Comparison of ENCODE assay signal across 10 mouse cellular contexts in genomic region chr11:62518991-62519390, GRCm38 (mm10). TPM values are rescaled to one million over a fixed set of nuclear protein-coding genes. Genes with fewer than 3 reads are reported as not detected.
DNase-seq lines count a peak whose midpoint lies in the region; ATAC-seq and TF ChIP-seq lines count a peak whose summit lies in the region.
"Had no signal": no experiment of that assay in that cellular context is flagged by ENCODE, and none has a peak within 500 bp of the region (broad histone marks: within the 10 kb centered on the region; RNA-seq: fewer than 3 reads in every experiment).

No protein-coding gene starts in this region.

- no peak for TF ChIP-seq CTCF in kidney, postnatal 0 days (IDR thresholded peaks at IDR 0.05; ENCODE audit: low read depth)

- no peak overlapping the region for H3K4me3 ChIP-seq in kidney, postnatal 0 days (replicated peaks; ENCODE audit: low read depth, low read length)
- no peak overlapping the region for H3K4me3 ChIP-seq in embryonic facial prominence, embryonic 15.5 days (replicated peaks)
- H3K4me3 ChIP-seq: liver, embryonic 15.5 days had no signal

- peak; percentile 84 for ATAC-seq in kidney, postnatal 0 days (replicated peaks; ENCODE audit: low FRiP score, low read depth)
- 0 out of 2 replicates have a peak, but pooled peaks have one; percentile 34 for ATAC-seq in embryonic facial prominence, embryonic 15.5 days (ENCODE audit: insufficient number of reproducible peaks, low FRiP score, low TSS enrichment, low read depth)

- H3K27me3 ChIP-seq in kidney, postnatal 0 days (ENCODE audit: insufficient read depth, low read length) = no peaks in the 10 kb centered on the region
- H3K27me3 ChIP-seq in embryonic facial prominence, embryonic 15.5 days = no peaks in the 10 kb centered on the region
- H3K27me3 ChIP-seq: liver, embryonic 15.5 days had no signal

- 29% methylated on average over 2 of the region's 2 CpGs for WGBS in kidney, postnatal 0 days
- WGBS in embryonic facial prominence, embryonic 15.5 days = 27% methylated on average over 2 of the region's 2 CpGs

- H3K9ac ChIP-seq in kidney, postnatal 0 days (ENCODE audit: low read depth, low read length) = no peak overlapping the region
- no peak overlapping the region for H3K9ac ChIP-seq in embryonic facial prominence, embryonic 15.5 days
- H3K9ac ChIP-seq: liver, embryonic 15.5 days had no signal

- H3K36me3 ChIP-seq in kidney, postnatal 0 days (ENCODE audit: insufficient read depth, low read length) = no peaks in the 10 kb centered on the region
- H3K36me3 ChIP-seq in embryonic facial prominence, embryonic 15.5 days = no peaks in the 10 kb centered on the region
- H3K36me3 ChIP-seq: liver, embryonic 15.5 days had no signal

- H3K9me3 ChIP-seq in kidney, postnatal 0 days (replicated peaks; ENCODE audit: low read length) = no peaks in the 10 kb centered on the region
- H3K9me3 ChIP-seq in embryonic facial prominence, embryonic 15.5 days (replicated peaks) = no peaks in the 10 kb centered on the region
- H3K9me3 ChIP-seq: liver, embryonic 15.5 days had no signal

- intact Hi-C loops in gastrocnemius, postnatal 14 days (cut with DNase I; ENCODE audit: low total_unique reads) = no loop called here

- H3K4me2 ChIP-seq in kidney, postnatal 0 days (ENCODE audit: low read length) = no peak overlapping the region
- H3K4me2 ChIP-seq in embryonic facial prominence, embryonic 15.5 days (replicated peaks) = no peak overlapping the region
- H3K4me2 ChIP-seq: liver, embryonic 15.5 days had no signal

- H3K4me1 ChIP-seq in kidney, postnatal 0 days (replicated peaks; ENCODE audit: insufficient read depth, low read length) = no peaks in the 10 kb centered on the region
- 0 out of 2 replicates have a peak, but pooled peaks cover 1% of the 10 kb centered on the region for H3K4me1 ChIP-seq in embryonic facial prominence, embryonic 15.5 days
- H3K4me1 ChIP-seq: liver, embryonic 15.5 days had no signal

- DNase-seq in kidney, postnatal 0 days (ENCODE audit: low spot score) = peak; percentile 83
- no peak for DNase-seq in kidney, adult 9 months
- peak; percentile 66 for DNase-seq in ES-CJ7 (ENCODE audit: low read depth, low spot score)
- DNase-seq in adrenal gland, adult 2 months = peak; percentile 76
- DNase-seq in right cerebral cortex, postnatal 14 days = no peak
- DNase-seq in gastrocnemius, postnatal 14 days = no peak
- DNase-seq: heart, postnatal 14 days; thymus, postnatal 4 days had no signal

- H3K27ac ChIP-seq in kidney, postnatal 0 days = no peak overlapping the region
- H3K27ac ChIP-seq in embryonic facial prominence, embryonic 15.5 days (replicated peaks) = no peak overlapping the region
- H3K27ac ChIP-seq: liver, embryonic 15.5 days had no signal

RNA-seq across cellular contexts. Expression of gene Cenpv, which starts 20.1 kb away (rescaled TPM):
- 17.1 and 17.6 TPM in 2 replicates for polyA plus RNA-seq in kidney, postnatal 0 days (2015; fragmentation: Nextera tagmentation; extraction: Ambion mirVana)
- 10 to 100 TPM; 44.1 to 45.8 TPM for total RNA-seq in adrenal gland, adult 2 months (2021)
- 46.8 and 58.2 TPM in 2 replicates for polyA plus RNA-seq in adrenal gland, adult 2 months (2012; rRNA removed)
- 29.0 and 32.0 TPM in 2 replicates for polyA plus RNA-seq in embryonic facial prominence, embryonic 15.5 days (2015; fragmentation: Nextera tagmentation; extraction: Ambion mirVana)
- 10 to 100 TPM; 15.4 to 20.4 TPM for total RNA-seq in gastrocnemius, postnatal 14 days (2021)

RNA-seq across cellular contexts. Expression of gene Ubb, which starts 32.0 kb away (rescaled TPM):
- polyA plus RNA-seq in kidney, postnatal 0 days (2015; fragmentation: Nextera tagmentation; extraction: Ambion mirVana) = 2,759 and 3,018 TPM in 2 replicates
- total RNA-seq in adrenal gland, adult 2 months (2021) = 1,000 to 10,000 TPM; 1,385 to 1,758 TPM
- 1,114 and 1,206 TPM in 2 replicates for polyA plus RNA-seq in adrenal gland, adult 2 months (2012; rRNA removed)
- 3,288 and 3,376 TPM in 2 replicates for polyA plus RNA-seq in embryonic facial prominence, embryonic 15.5 days (2015; fragmentation: Nextera tagmentation; extraction: Ambion mirVana)
- 1,000 to 10,000 TPM; 1,001 to 1,005 TPM for total RNA-seq in gastrocnemius, postnatal 14 days (2021)

RNA-seq across cellular contexts. Expression of gene Trpv2, which starts 55.3 kb away (rescaled TPM):
- polyA plus RNA-seq in kidney, postnatal 0 days (2015; fragmentation: Nextera tagmentation; extraction: Ambion mirVana) = 1.7 and 2.4 TPM in 2 replicates
- 1 to 10 TPM; 2.7 to 4.2 TPM for total RNA-seq in adrenal gland, adult 2 months (2021)
- 2.7 and 3.9 TPM in 2 replicates for polyA plus RNA-seq in adrenal gland, adult 2 months (2012; rRNA removed)
- 5.3 and 6.4 TPM in 2 replicates for polyA plus RNA-seq in embryonic facial prominence, embryonic 15.5 days (2015; fragmentation: Nextera tagmentation; extraction: Ambion mirVana)
- total RNA-seq in gastrocnemius, postnatal 14 days (2021) = 1 to 10 TPM; 1.7 to 2.4 TPM

Comparison
In these comparisons a context has a peak if more than half of its experiments do, and no peak if none do; other contexts are left out.
1. DNase-seq: peak in kidney, postnatal 0 days (single experiment), ES-CJ7 (single experiment) and adrenal gland, adult 2 months (single experiment); none in kidney, adult 9 months (single experiment), right cerebral cortex, postnatal 14 days (single experiment) and gastrocnemius, postnatal 14 days (single experiment).